Mouse (Mus musculus) inflammation-experienced regulatory T-cells, adult 6 months (primary cell): ENCODE measurements at regions not wholly inside any gene's neighbourhood (a gene's known extent, or its start where the extent isn't known, plus 50 kb on each side); places are given as distances from the start of the nearest gene placed in this dataset.

ENCODE experiments used
- ATAC-seq: one replicate; pipeline ENCODE4 v1.8.0; 2017

DNA sequence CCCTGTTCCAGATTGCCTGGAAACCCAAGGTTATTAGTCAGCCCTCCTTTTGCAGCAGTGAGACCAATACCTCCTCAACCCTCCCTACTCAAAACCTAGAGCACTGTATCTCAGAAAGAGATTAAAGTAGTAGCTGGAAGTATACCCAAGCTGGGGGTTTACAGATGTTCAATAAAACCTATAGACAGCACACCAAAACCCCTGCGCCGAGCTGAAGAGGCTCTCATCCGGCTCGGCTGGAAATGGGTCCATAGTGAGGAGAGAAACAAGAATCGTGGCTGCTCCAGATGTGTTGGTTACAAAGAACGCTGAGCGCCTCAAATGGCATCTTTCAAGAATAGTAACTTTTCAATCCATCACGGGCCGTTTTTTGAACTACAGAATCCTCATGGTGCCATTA is 273.7 kb downstream of the Rwdd3 start:
- ATAC-seq = no peak

GRCm38 (mm10) chr3:120897221-120897620 is 274.3 kb downstream of the Rwdd3 start:
- ATAC-seq = no peak

- ATAC-seq = no peak
These were observed 285.2 kb downstream of the Rwdd3 start for GRCm38 (mm10) chr3:120886063-120886841.

- ATAC-seq = no peak
These were observed 286.1 kb downstream of the Rwdd3 start for GRCm38 (mm10) chr3:120885401-120885800.

- ATAC-seq = no peak
These were observed 287.3 kb downstream of the Rwdd3 start for GRCm38 (mm10) chr3:120884189-120884588.

DNA sequence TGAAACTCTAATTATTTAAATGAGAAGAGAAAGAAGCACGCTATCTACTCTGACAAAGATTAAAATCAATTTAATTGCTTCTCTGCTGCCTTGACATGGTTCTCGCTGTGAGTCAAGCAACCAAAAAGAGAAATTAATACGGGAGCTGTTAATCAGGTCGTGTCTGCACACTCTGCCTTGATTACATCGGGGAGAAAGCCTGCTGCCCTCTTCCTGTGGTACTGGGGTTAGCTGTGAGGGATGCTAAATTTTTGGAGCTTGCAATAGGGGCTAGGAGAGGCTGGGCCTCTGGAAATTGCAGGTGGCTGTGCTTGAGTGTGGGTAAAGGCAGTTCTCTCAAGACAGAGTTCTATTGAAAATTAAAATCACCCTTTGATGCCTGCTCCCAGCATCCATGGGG is 287.8 kb downstream of the Rwdd3 start:
- no peak for ATAC-seq

GRCm38 (mm10) chr3:120879409-120879808 is 292.1 kb downstream of the Rwdd3 start:
- no peak for ATAC-seq

- ATAC-seq = no peak
These were observed 295.8 kb downstream of the Rwdd3 start for GRCm38 (mm10) chr3:120875740-120876139.

- ATAC-seq = no peak
These were observed 306.5 kb downstream of the Rwdd3 start for GRCm38 (mm10) chr3:120865036-120865435.

- no peak for ATAC-seq
These were observed 309.9 kb downstream of the Rwdd3 start for GRCm38 (mm10) chr3:120861641-120862040.

GRCm38 (mm10) chr3:120858281-120858680 is 313.2 kb downstream of the Rwdd3 start:
- no peak for ATAC-seq

- ATAC-seq = no peak
These were observed 317.2 kb downstream of the Rwdd3 start for GRCm38 (mm10) chr3:120854322-120854721.

DNA sequence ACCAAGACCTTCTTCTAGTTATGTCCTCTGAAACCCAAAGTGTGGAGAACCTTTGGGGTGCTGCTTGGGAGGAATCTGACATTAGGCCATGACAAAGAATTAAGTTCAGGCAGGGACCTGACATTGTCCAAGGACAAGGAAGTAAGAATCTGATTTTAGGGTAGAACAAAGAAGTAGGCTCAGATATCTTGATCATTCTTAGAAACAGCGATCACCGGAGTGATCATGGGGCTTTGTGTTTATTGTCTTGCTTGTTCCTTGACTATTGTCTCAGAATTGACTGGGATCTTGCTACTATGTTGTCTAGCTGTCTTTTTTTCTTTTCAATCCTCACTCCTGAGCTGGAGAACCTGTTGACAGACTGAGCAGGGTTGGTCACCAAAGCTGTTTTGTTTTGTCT is 327.9 kb downstream of the Rwdd3 start:
- no peak for ATAC-seq

- ATAC-seq = no peak
These were observed 348.0 kb downstream of the Rwdd3 start for GRCm38 (mm10) chr3:120823536-120823935.

DNA sequence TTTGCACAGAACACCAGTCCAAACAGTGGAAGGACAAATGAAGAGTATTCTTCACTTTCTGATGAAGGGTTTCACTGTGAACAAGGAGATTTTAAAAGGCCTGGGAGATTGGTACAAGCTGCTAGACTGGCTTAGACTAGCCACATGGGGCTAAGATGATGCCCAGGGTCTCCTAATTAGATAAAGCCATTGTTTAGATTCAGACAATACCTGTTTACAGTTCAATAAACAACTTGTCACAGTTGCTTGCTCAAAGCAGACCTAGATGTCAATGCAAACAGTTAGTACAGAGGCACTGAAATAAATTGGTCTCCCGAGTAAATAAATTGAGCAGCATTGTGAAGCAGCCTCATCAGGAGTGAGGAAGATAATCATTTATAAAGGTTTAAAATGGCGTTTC is 359.6 kb downstream of the Rwdd3 start:
- no peak for ATAC-seq

- no peak for ATAC-seq
These were observed 361.0 kb downstream of the Rwdd3 start for GRCm38 (mm10) chr3:120810527-120810926.

- no peak for ATAC-seq
These were observed 361.4 kb downstream of the Rwdd3 start for GRCm38 (mm10) chr3:120810048-120810447.

DNA sequence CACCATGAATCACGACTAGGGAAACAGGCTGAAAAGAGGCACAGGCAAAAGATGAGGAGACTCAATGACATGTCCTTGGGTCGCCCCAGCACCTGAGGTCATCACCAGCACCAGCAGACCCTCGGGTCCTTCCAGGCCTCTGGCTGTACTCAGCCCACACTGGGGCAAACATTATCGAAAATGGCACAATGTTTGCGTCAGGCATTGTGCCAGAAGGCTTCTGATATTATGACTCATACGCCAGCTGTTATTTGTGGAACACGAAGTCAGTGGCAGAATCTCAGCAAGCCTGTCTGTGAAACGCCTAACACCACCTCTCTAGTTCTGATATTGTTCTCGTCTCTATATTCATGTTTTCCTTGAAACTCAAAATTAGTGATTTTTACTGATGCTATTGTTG is 384.8 kb downstream of the Rwdd3 start:
- ATAC-seq = no peak

DNA sequence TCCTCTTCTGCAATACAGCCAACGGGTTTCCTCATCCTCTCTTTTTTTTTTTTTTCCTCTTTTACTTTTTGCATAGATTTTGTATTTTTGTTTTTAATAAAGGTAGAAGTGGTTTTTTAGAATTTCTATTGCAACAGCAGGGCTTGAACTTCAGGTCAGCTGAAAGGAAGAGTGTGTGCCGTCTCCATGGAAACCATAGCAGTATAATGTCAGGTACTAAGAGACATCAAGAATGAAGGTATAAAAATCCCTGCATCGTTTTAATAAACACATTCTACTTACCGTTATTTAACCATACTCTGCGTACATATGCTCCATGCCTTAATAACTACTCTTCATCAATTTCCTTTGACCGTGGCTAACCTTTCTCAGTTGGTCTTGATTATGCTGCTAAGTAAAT is 390.0 kb downstream of the Rwdd3 start:
- no peak for ATAC-seq

- ATAC-seq = no peak
These were observed 392.4 kb downstream of the Rwdd3 start for GRCm38 (mm10) chr3:120779091-120779490.

GRCm38 (mm10) chr3:120774951-120775350 is 396.5 kb downstream of the Rwdd3 start:
- ATAC-seq = no peak

GRCm38 (mm10) chr3:120761681-120762080 is 409.8 kb downstream of the Rwdd3 start:
- no peak for ATAC-seq

- ATAC-seq = no peak
These were observed 410.3 kb downstream of the Rwdd3 start for GRCm38 (mm10) chr3:120761223-120761622.

- no peak for ATAC-seq
These were observed 423.0 kb downstream of the Rwdd3 start for GRCm38 (mm10) chr3:120748513-120748912.

DNA sequence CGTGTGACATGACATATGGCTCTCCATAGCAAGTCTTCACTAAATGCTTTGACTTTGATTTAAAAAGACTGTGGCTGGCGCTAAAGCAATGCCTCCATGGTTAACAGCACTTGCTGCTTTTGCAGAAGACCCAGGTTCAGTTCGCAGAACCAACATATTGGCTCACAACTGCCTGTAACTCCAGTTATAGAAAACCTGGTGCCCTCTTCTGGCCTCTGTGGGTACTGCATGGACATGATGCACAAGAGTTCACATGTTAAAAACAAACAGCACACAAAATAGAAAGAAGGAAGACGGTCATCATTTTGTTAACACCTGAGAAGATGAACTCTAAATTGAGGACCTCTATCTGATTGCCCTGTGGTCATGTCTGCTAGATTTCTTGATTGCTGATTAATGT is 423.8 kb downstream of the Rwdd3 start:
- no peak for ATAC-seq
